Comparison of ENCODE assay signal across 18 mouse cellular contexts in genomic region chr4:116679141-116679540, GRCm38 (mm10). TPM values are rescaled to one million over a fixed set of nuclear protein-coding genes. Genes with fewer than 3 reads are reported as not detected.
DNase-seq lines count a peak whose midpoint lies in the region; ATAC-seq and TF ChIP-seq lines count a peak whose summit lies in the region.
"Had no signal": no experiment of that assay in that cellular context is flagged by ENCODE, and none has a peak within 500 bp of the region (broad histone marks: within the 10 kb centered on the region; RNA-seq: fewer than 3 reads in every experiment).

No protein-coding gene starts in this region.

- H3K27me3 ChIP-seq in liver, adult 2 months (ENCODE audit: control insufficient read depth, insufficient read depth, low read length): no peaks in the 10 kb centered on the region
- no peaks in the 10 kb centered on the region for H3K27me3 ChIP-seq in liver, embryonic 11.5 days (replicated peaks; ENCODE audit: control insufficient read depth, insufficient read depth, low read length)
- H3K27me3 ChIP-seq in cerebellum, adult 2 months (ENCODE audit: control insufficient read depth, insufficient read depth, low read length): no peaks in the 10 kb centered on the region
- H3K27me3 ChIP-seq: CH12.LX; forebrain, embryonic 15.5 days; heart, embryonic 13.5 days; hindbrain, embryonic 15.5 days had no signal

- no peak overlapping the region for H3K27ac ChIP-seq in liver, adult 2 months (replicated peaks; ENCODE audit: insufficient read depth, low read depth, low read length)
- no peak overlapping the region for H3K27ac ChIP-seq in liver, embryonic 11.5 days (ENCODE audit: low read depth, low read length)
- H3K27ac ChIP-seq in cerebellum, adult 2 months (ENCODE audit: insufficient read depth, low read length): no peak overlapping the region
- H3K27ac ChIP-seq: embryonic facial prominence, embryonic 10.5 days; forebrain, embryonic 15.5 days; heart, embryonic 13.5 days; hindbrain, embryonic 15.5 days had no signal

- no peak overlapping the region for H3K9ac ChIP-seq in liver, adult 2 months (ENCODE audit: low read depth, low read length)
- no peak overlapping the region for H3K9ac ChIP-seq in liver, embryonic 11.5 days (ENCODE audit: low read depth, low read length)
- H3K9ac ChIP-seq: forebrain, embryonic 15.5 days; heart, embryonic 13.5 days; hindbrain, embryonic 15.5 days had no signal

- H3K79me2 ChIP-seq in liver, adult 2 months (ENCODE audit: control insufficient read depth, insufficient read depth, low read length): no peaks in the 10 kb centered on the region

- 28% methylated on average over 5 of the region's 5 CpGs for WGBS in liver, adult 2 months
- 76% methylated on average over 5 of the region's 5 CpGs for WGBS in liver, embryonic 11.5 days
- whole genome bisulfite sequencing in cerebellum, adult 2 months: 52% methylated on average over 5 of the region's 5 CpGs

- TF ChIP-seq POLR2A in liver, adult 2 months (IDR thresholded peaks at IDR 0.05; ENCODE audit: extremely low read depth, insufficient read depth, low read length): no peak
- TF ChIP-seq POLR2A in cerebellum, adult 2 months (IDR thresholded peaks at IDR 0.05; ENCODE audit: borderline replicate concordance, insufficient read depth, low read length): no peak

- no peak for ATAC-seq in liver, embryonic 11.5 days (replicated peaks; ENCODE audit: low FRiP score)
- ATAC-seq: forebrain, embryonic 15.5 days; intestine, embryonic 16.5 days had no signal

- no peaks in the 10 kb centered on the region for H3K36me3 ChIP-seq in liver, adult 2 months (ENCODE audit: control insufficient read depth, insufficient read depth, low read length)
- H3K36me3 ChIP-seq in liver, embryonic 11.5 days (ENCODE audit: control insufficient read depth, insufficient read depth, low read length): no peaks in the 10 kb centered on the region
- H3K36me3 ChIP-seq: embryonic facial prominence, embryonic 10.5 days; forebrain, embryonic 15.5 days; heart, embryonic 13.5 days; hindbrain, embryonic 15.5 days had no signal

- DNase-seq in liver, adult 2 months (ENCODE audit: extremely low read depth, low read depth, low spot score): peak; percentile 57
- DNase-seq in liver, embryonic 11.5 days (ENCODE audit: low spot score): no peak
- DNase-seq in 416B (ENCODE audit: low read depth) (peak; percentile 47), adipocyte (ENCODE audit: low spot score) (peak; percentile 47)
- no peak for DNase-seq in layer of hippocampus, adult 11-12 months (ENCODE audit: low spot score)
- no peak for DNase-seq in cerebellum, adult 2 months
- DNase-seq in spleen, adult 18-20 months: no peak
- DNase-seq: cerebellum, adult 18-20 months; cerebellum, postnatal 10 days; gastrocnemius, postnatal 10 days; heart, postnatal 36 days; kidney, adult 2 months had no signal

- H3K4me2 ChIP-seq in liver, embryonic 11.5 days: no peak overlapping the region
- H3K4me2 ChIP-seq: forebrain, embryonic 15.5 days; heart, embryonic 13.5 days; hindbrain, embryonic 15.5 days had no signal

- H3K4me1 ChIP-seq in liver, adult 2 months (ENCODE audit: control insufficient read depth, insufficient read depth, low read length): peaks cover 8% of the 10 kb centered on the region
- peaks cover 9% of the 10 kb centered on the region for H3K4me1 ChIP-seq in liver, embryonic 11.5 days (replicated peaks; ENCODE audit: control insufficient read depth, insufficient read depth, low read length)
- H3K4me1 ChIP-seq in cerebellum, adult 2 months (ENCODE audit: control insufficient read depth, insufficient read depth, low read length): no peaks in the 10 kb centered on the region
- H3K4me1 ChIP-seq: embryonic facial prominence, embryonic 10.5 days; forebrain, embryonic 15.5 days; heart, embryonic 13.5 days; hindbrain, embryonic 15.5 days had no signal

- H3K9me3 ChIP-seq in liver, embryonic 11.5 days (ENCODE audit: control insufficient read depth, low read length): no peaks in the 10 kb centered on the region
- H3K9me3 ChIP-seq: embryonic facial prominence, embryonic 10.5 days; forebrain, embryonic 15.5 days; heart, embryonic 13.5 days; hindbrain, embryonic 15.5 days had no signal

- H3K4me3 ChIP-seq in liver, adult 2 months (ENCODE audit: insufficient read depth, low read depth, low read length): no peak overlapping the region
- no peak overlapping the region for H3K4me3 ChIP-seq in liver, embryonic 11.5 days (ENCODE audit: low read depth, low read length)
- no peak overlapping the region for H3K4me3 ChIP-seq in cerebellum, adult 2 months (replicated peaks; ENCODE audit: insufficient read depth, low read depth, low read length)
- H3K4me3 ChIP-seq: embryonic facial prominence, embryonic 10.5 days; forebrain, embryonic 15.5 days; heart, embryonic 13.5 days; hindbrain, embryonic 15.5 days had no signal

- TF ChIP-seq CTCF in liver, adult 2 months (IDR thresholded peaks at IDR 0.05; ENCODE audit: low read depth, low read length): no peak
- no peak for TF ChIP-seq CTCF in cerebellum, adult 2 months (IDR thresholded peaks at IDR 0.05; ENCODE audit: borderline replicate concordance, insufficient read depth, low read depth, low read length)

RNA-seq across cellular contexts. Expression of gene Prdx1, which starts 6.2 kb away (rescaled TPM):
- total RNA-seq in liver, adult 2 months (2014; rRNA removed): 868 and 925 TPM in 2 replicates
- 376 and 421 TPM in 2 replicates for polyA plus RNA-seq in liver, adult 2 months (2012; rRNA removed)
- polyA plus RNA-seq in liver, embryonic 11.5 days (2014; fragmentation: Nextera tagmentation; extraction: Ambion mirVana): 1,160 and 1,259 TPM in 2 replicates
- polyA plus RNA-seq in cerebellum, adult 2 months (2012; rRNA removed): 233 and 250 TPM in 2 replicates

RNA-seq across cellular contexts. Expression of gene Akr1a1, which starts 27.7 kb away (rescaled TPM):
- total RNA-seq in liver, adult 2 months (2014; rRNA removed): 337 and 363 TPM in 2 replicates
- polyA plus RNA-seq in liver, adult 2 months (2012; rRNA removed): 517 and 533 TPM in 2 replicates
- polyA plus RNA-seq in liver, embryonic 11.5 days (2014; fragmentation: Nextera tagmentation; extraction: Ambion mirVana): 449 and 453 TPM in 2 replicates
- 526 and 550 TPM in 2 replicates for polyA plus RNA-seq in cerebellum, adult 2 months (2012; rRNA removed)

RNA-seq across cellular contexts. Expression of gene Mmachc, which starts 29.1 kb away (rescaled TPM):
- total RNA-seq in liver, adult 2 months (2014; rRNA removed): 10.3 and 11.3 TPM in 2 replicates
- 15.7 and 17.3 TPM in 2 replicates for polyA plus RNA-seq in liver, adult 2 months (2012; rRNA removed)
- polyA plus RNA-seq in liver, embryonic 11.5 days (2014; fragmentation: Nextera tagmentation; extraction: Ambion mirVana): 24.2 and 27.4 TPM in 2 replicates
- polyA plus RNA-seq in cerebellum, adult 2 months (2012; rRNA removed): 19.2 and 19.8 TPM in 2 replicates

RNA-seq across cellular contexts. Expression of gene Ccdc163, which starts 29.2 kb away (rescaled TPM):
- 2.7 and 4.2 TPM in 2 replicates for total RNA-seq in liver, adult 2 months (2014; rRNA removed)
- 9.3 and 13.1 TPM in 2 replicates for polyA plus RNA-seq in liver, adult 2 months (2012; rRNA removed)
- 24.4 and 25.1 TPM in 2 replicates for polyA plus RNA-seq in liver, embryonic 11.5 days (2014; fragmentation: Nextera tagmentation; extraction: Ambion mirVana)
- polyA plus RNA-seq in cerebellum, adult 2 months (2012; rRNA removed): 29.5 and 34.9 TPM in 2 replicates

RNA-seq across cellular contexts. Expression of gene Tesk2, which starts 41.6 kb away (rescaled TPM):
- total RNA-seq in liver, adult 2 months (2014; rRNA removed): 11.5 and 13.6 TPM in 2 replicates
- polyA plus RNA-seq in liver, adult 2 months (2012; rRNA removed): 7.2 and 7.8 TPM in 2 replicates
- 3.1 and 4.3 TPM in 2 replicates for polyA plus RNA-seq in liver, embryonic 11.5 days (2014; fragmentation: Nextera tagmentation; extraction: Ambion mirVana)
- polyA plus RNA-seq in cerebellum, adult 2 months (2012; rRNA removed): 10.0 and 11.2 TPM in 2 replicates

Comparison
In these comparisons a context has a peak if more than half of its experiments do, and no peak if none do; other contexts are left out.
1. DNase-seq: peak in liver, adult 2 months (single experiment), 416B (single experiment) and adipocyte (single experiment); none in liver, embryonic 11.5 days (single experiment), layer of hippocampus, adult 11-12 months (single experiment), cerebellum, adult 2 months (0 of 2) and spleen, adult 18-20 months (0 of 2).